Mouse (Mus musculus) bone marrow, adult 2 months (tissue): ENCODE measurements around the gene Camta1.

ENCODE experiments used
- CTCF ChIP-seq: fragments of 200-500 bp; IDR thresholded peaks from 2 replicates; pipeline ENCODE4 v1.5.1; 2011; ENCODE audit warnings: low read length, control low read depth; ENCODE audit not compliant: control insufficient read depth, insufficient read depth
- POLR2A ChIP-seq: fragments of 200-500 bp; IDR thresholded peaks from 2 replicates; pipeline ENCODE4 v1.6.1; 2011; ENCODE audit warnings: low read depth, mild to moderate bottlenecking, control low read depth, low read length, borderline replicate concordance; ENCODE audit not compliant: control insufficient read depth

DNA sequence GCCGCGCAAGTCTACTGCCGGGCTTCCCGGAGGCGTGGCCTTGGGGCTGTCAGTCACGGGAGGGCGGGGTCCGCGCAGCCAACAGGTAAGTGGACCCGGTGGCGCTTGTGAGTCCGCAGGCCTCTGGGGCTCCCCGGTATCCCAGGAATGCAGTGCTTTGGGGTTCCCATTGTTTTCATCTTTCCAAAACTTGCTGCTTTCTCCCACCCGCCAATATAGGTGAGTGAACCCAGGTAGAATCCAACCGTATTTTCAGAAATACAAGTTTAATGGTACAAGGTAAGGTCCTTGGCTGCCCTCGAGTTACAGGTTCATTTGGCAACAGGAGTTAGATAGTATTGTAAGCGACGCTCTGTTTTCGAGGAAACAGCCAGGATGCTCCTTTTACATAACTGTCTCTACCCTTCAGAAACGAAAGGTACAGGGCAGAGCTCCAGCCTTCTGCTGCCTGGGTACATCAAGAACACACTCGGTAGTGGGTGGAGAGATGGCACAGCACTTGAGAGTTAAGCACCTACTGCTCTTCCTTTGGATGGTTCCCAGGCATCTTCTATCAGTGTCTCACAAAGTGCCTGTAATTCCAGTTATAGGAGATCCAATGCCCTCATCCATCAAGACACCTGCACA is 816.6 kb downstream of the Camta1 start:
- TF ChIP-seq CTCF, result no peak
- TF ChIP-seq POLR2A, result no peak
